Mouse (Mus musculus): Measurements from ENCODE around the gene Psmd13. TPM values are rescaled to one million over a fixed set of nuclear protein-coding genes. Genes with fewer than 3 reads are reported as not detected.

Gene Psmd13
- total RNA-seq, 1 experiment from 2014 or later: 165 TPM

DNA sequence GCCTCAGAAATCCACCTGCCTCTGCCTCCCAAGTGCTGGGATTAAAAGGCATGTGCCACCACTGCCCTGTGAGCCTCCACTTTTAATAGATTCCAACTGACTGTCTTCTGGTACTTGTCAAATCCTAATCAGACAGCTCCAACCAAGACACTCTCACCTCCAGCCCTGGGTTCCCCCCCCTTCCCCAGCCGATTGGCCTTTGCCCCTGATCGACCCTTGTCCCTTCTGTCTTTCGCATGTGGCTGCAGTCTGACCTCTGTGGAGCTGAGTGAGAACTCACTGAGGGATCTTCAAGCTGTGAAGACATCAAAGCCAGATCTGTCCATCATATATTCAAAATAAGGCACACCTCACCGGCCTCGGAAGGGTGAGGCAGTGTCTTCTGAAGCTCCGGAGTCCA is 45.4 kb downstream of the Psmd13 start:
- no peak for ATAC-seq (replicated peaks; ENCODE audit: insufficient number of reproducible peaks, low FRiP score, low TSS enrichment, poor library complexity, severe bottlenecking)

DNA sequence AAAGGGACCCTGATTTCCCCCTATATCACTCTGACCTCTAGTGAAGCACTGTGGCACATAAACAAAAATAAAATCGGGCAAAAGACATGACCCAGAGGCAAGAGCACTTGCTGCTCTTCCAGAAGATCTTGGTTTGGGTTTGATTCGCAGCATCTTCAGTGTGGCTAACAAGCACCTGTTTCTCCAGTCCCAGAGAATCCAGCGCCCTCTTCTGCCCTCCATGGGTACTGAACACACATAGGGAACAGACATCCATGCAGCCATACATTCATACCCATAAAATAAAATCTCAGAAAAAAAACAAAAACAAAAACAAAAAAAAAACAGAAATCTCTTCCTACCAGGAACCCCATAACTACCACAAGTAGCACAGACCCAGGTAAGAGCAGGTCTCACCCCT is 56.7 kb downstream of the Psmd13 start:
- ATAC-seq (replicated peaks; ENCODE audit: insufficient number of reproducible peaks, low FRiP score, low TSS enrichment, poor library complexity, severe bottlenecking): no peak

DNA sequence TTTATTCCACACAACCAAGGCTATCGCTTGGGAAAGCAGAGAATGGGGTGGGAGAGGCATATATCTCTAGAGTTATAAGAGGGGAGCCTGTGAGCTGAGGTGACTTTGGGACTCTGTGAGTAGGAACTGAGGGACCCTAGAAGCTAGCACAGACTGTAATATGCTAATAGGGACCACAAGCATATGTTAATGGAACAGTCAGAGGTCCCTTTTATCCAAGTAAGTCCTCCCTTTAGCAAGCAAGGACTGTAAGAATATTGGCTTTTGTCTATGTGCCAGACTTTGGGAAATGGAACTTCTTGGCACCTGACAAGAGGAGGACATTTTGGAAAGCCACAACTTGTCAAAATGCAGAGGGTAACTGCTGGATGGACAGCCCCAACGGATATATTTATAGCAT is 57.1 kb downstream of the Psmd13 start:
- no peak for ATAC-seq (replicated peaks; ENCODE audit: insufficient number of reproducible peaks, low FRiP score, low TSS enrichment, poor library complexity, severe bottlenecking)

DNA sequence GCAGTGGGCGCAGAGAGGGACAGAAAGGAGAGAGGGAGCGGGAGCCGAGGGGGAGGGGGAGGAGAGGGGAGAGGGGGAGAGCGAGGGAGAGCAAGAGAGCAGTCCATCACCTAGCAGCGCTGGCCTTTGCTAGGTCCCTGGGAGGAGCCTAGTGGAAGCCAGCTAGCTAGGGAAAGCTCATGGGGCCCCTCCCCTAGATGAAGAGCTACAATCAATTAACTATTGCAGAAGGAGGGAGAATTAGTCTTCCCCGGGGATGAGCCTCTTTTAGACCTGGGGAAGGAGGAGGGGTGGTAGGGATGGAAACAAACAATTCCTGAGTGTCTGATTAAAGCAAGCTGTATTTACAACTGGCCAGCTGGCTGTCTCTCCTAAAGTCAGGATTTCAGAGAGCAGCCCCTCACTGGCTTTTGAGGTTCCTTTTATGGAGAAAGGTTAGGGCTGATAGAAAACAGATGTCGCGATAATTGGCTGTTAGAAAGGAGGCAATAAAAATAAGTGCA is 58.0 kb downstream of the Psmd13 start:
- ATAC-seq (replicated peaks; ENCODE audit: insufficient number of reproducible peaks, low FRiP score, low TSS enrichment, poor library complexity, severe bottlenecking): no peak

DNA sequence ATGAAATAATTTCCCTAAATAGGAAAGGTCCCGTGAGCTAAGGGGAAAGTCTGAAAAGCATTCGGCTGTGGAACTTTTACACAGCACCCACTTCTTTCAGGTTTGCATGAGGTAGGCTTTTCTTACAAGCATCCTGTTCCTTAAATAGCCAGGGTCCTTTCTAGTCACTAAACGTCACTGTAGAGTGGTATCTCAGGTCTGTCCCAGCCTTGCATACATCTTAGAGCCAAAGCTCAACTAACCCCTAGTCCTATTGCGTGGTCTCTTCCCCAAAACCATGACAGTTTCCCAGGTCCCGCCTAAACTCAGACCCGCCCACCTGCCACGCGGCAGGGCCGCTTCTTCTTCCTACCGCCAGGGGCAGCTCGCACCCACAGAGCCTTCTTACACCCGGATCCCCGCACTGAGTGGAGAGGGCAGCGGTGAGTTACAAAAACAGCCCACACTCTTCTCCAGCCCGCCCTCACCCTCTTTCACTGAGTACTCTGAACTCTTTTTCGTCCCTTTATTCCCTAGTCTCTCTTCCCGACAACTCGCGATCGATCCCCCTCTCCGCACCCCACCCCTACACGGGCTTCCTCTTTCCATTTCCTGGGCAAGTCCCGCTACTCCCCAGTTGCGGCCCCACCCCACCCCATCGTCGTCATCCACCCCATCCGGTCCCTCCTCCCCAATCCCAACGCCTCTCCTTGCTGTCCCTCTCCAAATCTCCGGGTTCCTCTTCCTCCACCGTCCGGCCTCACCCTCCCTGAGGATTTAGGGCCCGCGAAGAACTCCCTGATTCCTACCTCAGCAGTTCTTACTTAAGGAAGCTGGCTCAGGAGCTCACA is 59.7 kb downstream of the Psmd13 start, which contains the start of gene Pgghg:
Gene Pgghg, plus strand, starts transcription at position 170 of the 830 bp plus-strand sequence.
- ATAC-seq (replicated peaks; ENCODE audit: insufficient number of reproducible peaks, low FRiP score, low TSS enrichment, poor library complexity, severe bottlenecking): peak; percentile 78

DNA sequence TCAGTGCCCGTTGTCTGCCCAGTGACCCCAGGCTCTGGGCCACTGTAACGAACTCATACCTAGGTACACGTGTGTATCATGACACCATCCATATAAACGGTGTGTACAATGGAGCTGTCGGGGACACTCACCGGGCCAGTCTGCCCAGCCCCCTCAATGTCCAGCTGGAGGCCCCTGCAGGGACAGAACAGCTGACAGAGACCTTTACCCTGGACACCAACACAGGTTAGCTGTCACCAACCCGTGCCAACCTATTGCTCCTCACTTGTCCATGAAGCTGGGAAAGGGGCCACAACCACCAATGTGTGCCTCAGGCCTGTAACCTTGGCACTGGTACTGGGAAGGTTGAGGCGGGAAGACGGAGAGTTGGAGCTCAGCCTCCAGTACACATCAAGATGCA is 60.6 kb downstream of the Psmd13 start:
- ATAC-seq (replicated peaks; ENCODE audit: insufficient number of reproducible peaks, low FRiP score, low TSS enrichment, poor library complexity, severe bottlenecking): peak; percentile 3; the same call in 1 of the 2 replicates

DNA sequence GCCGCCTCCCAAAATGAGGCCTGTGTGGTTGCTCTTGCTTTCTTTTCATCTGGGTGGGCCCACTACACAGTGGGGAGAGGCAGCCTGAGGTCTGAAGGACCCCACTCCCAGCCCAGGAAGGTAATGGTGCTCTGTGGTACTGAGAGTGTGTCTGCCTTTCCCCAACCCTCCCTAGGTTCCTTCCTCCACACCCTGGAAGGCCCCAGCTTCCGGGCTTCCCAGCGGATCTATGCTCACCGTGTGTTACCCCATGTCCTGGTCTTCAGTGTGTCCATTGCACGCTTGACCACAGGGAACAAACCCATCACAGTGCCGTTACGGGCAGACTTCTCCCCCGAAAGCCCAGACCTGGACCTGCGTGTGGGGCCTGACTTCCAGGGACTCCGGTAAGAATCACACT is 61.0 kb downstream of the Psmd13 start:
- no peak for ATAC-seq (replicated peaks; ENCODE audit: insufficient number of reproducible peaks, low FRiP score, low TSS enrichment, poor library complexity, severe bottlenecking)

DNA sequence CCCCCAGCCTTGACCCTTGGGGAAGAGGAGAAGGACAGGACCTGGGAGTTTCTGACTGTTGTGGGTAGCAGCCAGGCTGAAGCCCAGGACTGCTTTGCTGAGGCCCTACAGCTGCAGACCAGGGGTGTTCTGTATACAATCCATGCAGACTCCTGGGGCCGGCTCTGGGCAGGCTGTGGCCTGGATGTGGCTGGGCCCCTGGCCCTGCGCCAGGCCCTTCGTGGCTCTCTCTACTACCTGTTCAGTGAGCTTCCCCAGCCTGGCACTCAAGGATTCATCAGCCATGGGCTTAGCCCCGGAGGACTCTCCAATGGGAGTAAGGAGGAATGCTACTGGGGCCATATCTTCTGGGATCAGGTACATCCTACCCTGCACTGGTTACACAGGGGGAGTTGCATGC is 61.6 kb downstream of the Psmd13 start:
- no peak for ATAC-seq (replicated peaks; ENCODE audit: insufficient number of reproducible peaks, low FRiP score, low TSS enrichment, poor library complexity, severe bottlenecking)

DNA sequence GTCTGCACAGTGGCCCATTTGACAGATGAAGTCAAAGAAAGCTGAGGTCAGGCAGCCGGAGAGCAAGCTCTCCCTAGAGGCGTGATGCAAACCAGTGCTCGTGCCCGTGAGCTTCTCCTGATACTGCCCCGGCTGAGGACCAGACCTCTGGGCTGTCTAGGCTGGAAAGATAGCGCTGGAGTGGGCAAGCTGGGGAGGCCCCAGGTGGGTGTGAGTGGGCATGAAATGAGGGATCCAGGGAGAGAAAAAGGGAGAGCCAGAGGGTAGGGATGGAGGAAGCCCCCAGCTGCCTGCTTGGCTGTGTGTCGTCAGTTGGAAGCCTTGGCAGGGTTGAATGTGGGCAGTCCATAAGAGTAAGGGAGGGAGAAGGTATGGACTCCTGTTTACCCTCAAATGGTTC is 62.5 kb downstream of the Psmd13 start:
- ATAC-seq (replicated peaks; ENCODE audit: insufficient number of reproducible peaks, low FRiP score, low TSS enrichment, poor library complexity, severe bottlenecking): no peak

DNA sequence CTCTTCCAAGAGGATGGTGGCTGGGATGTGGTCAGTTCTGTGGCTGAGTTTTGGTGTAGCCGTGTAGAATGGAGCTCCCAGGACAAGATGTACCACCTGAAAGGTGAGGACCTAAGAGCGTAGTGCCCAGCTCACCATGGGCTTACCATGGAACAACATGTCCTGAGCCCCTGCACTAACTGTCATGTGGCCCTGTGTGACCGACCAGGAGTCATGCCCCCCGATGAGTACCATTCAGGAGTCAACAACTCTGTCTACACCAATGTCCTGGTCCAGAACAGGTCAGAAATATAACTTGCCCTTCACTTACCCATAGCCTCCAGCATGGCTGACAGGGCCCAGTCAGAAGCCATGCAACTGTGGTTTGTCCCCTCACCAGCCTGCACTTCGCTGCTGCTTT is 63.5 kb downstream of the Psmd13 start:
- ATAC-seq (replicated peaks; ENCODE audit: insufficient number of reproducible peaks, low FRiP score, low TSS enrichment, poor library complexity, severe bottlenecking): no peak

DNA sequence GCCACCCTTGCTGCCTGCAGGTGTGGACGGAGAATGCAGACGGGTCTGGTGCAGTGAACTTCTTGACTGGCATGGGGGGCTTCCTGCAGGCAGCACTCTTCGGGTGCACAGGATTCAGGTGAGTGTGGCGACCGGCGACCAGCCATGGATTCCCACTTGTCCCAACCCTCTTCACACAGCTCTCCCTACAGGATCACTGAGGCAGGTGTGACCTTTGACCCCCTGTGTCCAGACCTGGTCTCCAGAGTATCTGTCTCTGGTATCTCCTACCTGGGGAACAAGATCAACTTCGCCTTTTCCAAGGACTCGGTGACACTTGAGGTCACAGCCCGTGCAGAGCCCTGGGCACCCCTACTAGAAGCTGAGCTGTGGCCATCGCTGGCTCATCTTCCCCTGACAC is 64.5 kb downstream of the Psmd13 start:
- no peak for ATAC-seq (replicated peaks; ENCODE audit: insufficient number of reproducible peaks, low FRiP score, low TSS enrichment, poor library complexity, severe bottlenecking)

DNA sequence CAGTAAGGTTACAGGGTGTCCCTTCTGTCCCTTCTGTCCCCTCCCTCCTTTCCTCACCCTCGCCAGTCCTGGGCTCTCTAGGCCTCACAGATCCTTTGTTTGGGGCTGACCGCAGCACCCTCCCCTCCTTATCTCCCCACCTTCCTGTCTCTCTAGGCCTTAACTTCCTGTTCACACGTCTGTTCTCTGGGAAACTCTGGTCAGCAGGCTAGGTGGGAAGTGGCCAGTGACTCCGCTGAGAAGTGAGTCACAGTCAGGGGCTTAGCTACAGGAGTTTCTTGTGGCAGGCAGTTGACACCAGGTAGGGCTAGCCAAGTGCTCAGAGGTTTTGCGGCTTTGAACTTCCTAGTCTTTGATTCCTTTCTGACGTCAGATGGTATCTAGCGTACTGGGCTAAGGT is 65.2 kb downstream of the Psmd13 start:
- ATAC-seq (replicated peaks; ENCODE audit: insufficient number of reproducible peaks, low FRiP score, low TSS enrichment, poor library complexity, severe bottlenecking): peak; percentile 47

DNA sequence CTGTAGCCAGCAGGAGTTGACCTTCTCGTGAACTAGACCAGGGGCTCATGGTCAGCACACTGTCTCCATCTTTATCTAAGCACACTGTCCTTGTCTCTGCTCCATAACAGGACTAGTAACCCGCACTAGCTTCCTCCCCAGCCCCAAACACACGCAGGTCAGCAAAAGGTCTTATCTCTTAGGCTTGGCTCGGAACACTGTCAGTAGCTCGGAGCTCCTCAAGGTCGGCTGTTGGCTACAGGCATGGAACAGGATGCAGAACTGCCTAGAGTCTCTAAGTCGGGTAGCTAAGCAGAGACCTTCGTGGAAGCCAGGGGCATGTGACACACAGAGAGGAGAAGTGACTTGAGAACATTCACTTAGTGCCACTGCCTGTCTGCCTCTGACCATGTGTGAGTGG is 66.4 kb downstream of the Psmd13 start:
- no peak for ATAC-seq (replicated peaks; ENCODE audit: insufficient number of reproducible peaks, low FRiP score, low TSS enrichment, poor library complexity, severe bottlenecking)

Other genes starting within 250 kb of the Psmd13 start
- not detected in 3 replicates for gene Olfr53, start 235.5 kb upstream of the Psmd13 start, total RNA-seq (2017)
- gene Olfr539, start 222.0 kb upstream of the Psmd13 start, total RNA-seq (2017): 0.11 TPM in 1 of 3 replicates, not detected in the others
- not detected in 3 replicates for gene Olfr45, start 200.0 kb upstream of the Psmd13 start, total RNA-seq (2017)
- gene Olfr541, start 184.7 kb upstream of the Psmd13 start, total RNA-seq (2017): not detected in 3 replicates
- not detected in 3 replicates for gene Cyp2e1, start 118.2 kb upstream of the Psmd13 start, total RNA-seq (2017)
- gene Syce1, start 94.1 kb upstream of the Psmd13 start, total RNA-seq (2017): not detected in 3 replicates
- gene Zfp941, start 59.8 kb upstream of the Psmd13 start, total RNA-seq (2017): 0.29 TPM in 1 of 3 replicates, not detected in the others
- gene Urah, start 47.0 kb upstream of the Psmd13 start, total RNA-seq (2017): not detected in 3 replicates
- not detected in 3 replicates for gene Scgb1c1, start 36.4 kb upstream of the Psmd13 start, total RNA-seq (2017)
- gene Odf3, start 34.2 kb upstream of the Psmd13 start, total RNA-seq (2017): not detected in 3 replicates
- gene Gm45785, start 25.6 kb upstream of the Psmd13 start, total RNA-seq (2017): 0.58 to 9.3 TPM in 2 of 3 replicates, not detected in the other
- 62.6 to 73.7 TPM (median 72.9 TPM) in 3 replicates for gene Ric8a, start 25.0 kb upstream of the Psmd13 start, total RNA-seq (2017)
- gene Bet1l, start 24.4 kb upstream of the Psmd13 start, total RNA-seq (2017): 21.5 to 28.2 TPM (median 25.0 TPM) in 3 replicates
- 8.0 to 12.6 TPM (median 12.2 TPM) in 3 replicates for gene Sirt3, start 341 bp downstream of the Psmd13 start, total RNA-seq (2017)
- not detected in 3 replicates for gene Cox8b, start 18.5 kb downstream of the Psmd13 start, total RNA-seq (2017)
- gene Nlrp6, start 38.9 kb downstream of the Psmd13 start, total RNA-seq (2017): 0.10 TPM in 1 of 3 replicates, not detected in the others
- gene Pgghg, start 59.4 kb downstream of the Psmd13 start, total RNA-seq (2017): 10.6 to 14.2 TPM (median 13.8 TPM) in 3 replicates
- 2.4 TPM in 1 of 3 replicates, not detected in the others for gene Ifitm5, start 68.3 kb downstream of the Psmd13 start, total RNA-seq (2017)
- not detected in 3 replicates for gene Gm45717, start 74.0 kb downstream of the Psmd13 start, total RNA-seq (2017)
- gene Ifitm2, start 74.0 kb downstream of the Psmd13 start, total RNA-seq (2017): 203 to 367 TPM (median 305 TPM) in 3 replicates
- 38.2 to 83.6 TPM (median 70.9 TPM) in 3 replicates for gene Ifitm1, start 85.3 kb downstream of the Psmd13 start, total RNA-seq (2017)
- gene Ifitm3, start 128.8 kb downstream of the Psmd13 start, total RNA-seq (2017): 384 to 854 TPM (median 711 TPM) in 3 replicates
- 268 to 573 TPM (median 450 TPM) in 3 replicates for gene Ifitm6, start 136.0 kb downstream of the Psmd13 start, total RNA-seq (2017)
- not detected in 3 replicates for gene Gm17387, start 147.2 kb downstream of the Psmd13 start, total RNA-seq (2017)
- gene B4galnt4, start 179.1 kb downstream of the Psmd13 start, total RNA-seq (2017): 0.10 TPM in 1 of 3 replicates, not detected in the others
- gene Pkp3, start 196.2 kb downstream of the Psmd13 start, total RNA-seq (2017): 14.0 to 17.9 TPM (median 14.2 TPM) in 3 replicates
- 9.1 to 25.0 TPM (median 12.5 TPM) in 3 replicates for gene Sigirr, start 218.6 kb downstream of the Psmd13 start, total RNA-seq (2017)
- not detected in 3 replicates for gene Ano9, start 235.8 kb downstream of the Psmd13 start, total RNA-seq (2017)
- 1.4 to 6.9 TPM (median 1.5 TPM) in 3 replicates for gene Ptdss2, start 240.4 kb downstream of the Psmd13 start, total RNA-seq (2017)